Mouse (Mus musculus) midbrain, embryonic 14.5 days (tissue): ENCODE data around the gene Herc2. TPM values are rescaled to one million over a fixed set of nuclear protein-coding genes. Genes with fewer than 3 reads are reported as not detected.
A peak's percentile ranks its signal among the peaks of the same experiment; 100 is the strongest.

Source experiments
- ATAC-seq: fragments of 200-750 bp; cut with Nextera tagmentation; 2 replicates; pipeline ENCODE4 v1.8.0; 2017; ENCODE audit warnings: moderate number of reproducible peaks, moderate library complexity; ENCODE audit not compliant: low FRiP score, low TSS enrichment
- DNase-seq: peaks from one replicate; pipeline ENCODE4 v3.0.0-alpha.2; 2015
- H3K27ac ChIP-seq: fragments of 300-500 bp; sonication (generic); replicated peaks from 2 replicates; pipeline ENCODE4 v1.5.1; 2014; ENCODE audit warnings: mild to moderate bottlenecking, low read depth, low read length, moderate library complexity
- H3K27me3 ChIP-seq: fragments of 300-500 bp; sonication (generic); 2 replicates; pipeline ENCODE4 v1.6.1; 2014; ENCODE audit warnings: low read length, control low read depth, mixed read lengths; ENCODE audit not compliant: control insufficient read depth, insufficient read depth
- H3K36me3 ChIP-seq: fragments of 300-500 bp; sonication (generic); 2 replicates; pipeline ENCODE4 v1.6.1; 2014; ENCODE audit warnings: low read length, control low read depth; ENCODE audit not compliant: control insufficient read depth, insufficient read depth
- H3K4me1 ChIP-seq: fragments of 300-500 bp; sonication (generic); 2 replicates; pipeline ENCODE4 v1.6.1; 2014; ENCODE audit warnings: mild to moderate bottlenecking, antibody characterized with exemption, low read length, control low read depth; ENCODE audit not compliant: control insufficient read depth, insufficient read depth
- H3K4me2 ChIP-seq: fragments of 300-500 bp; sonication (generic); 2 replicates; pipeline ENCODE4 v1.6.1; 2014; ENCODE audit warnings: mild to moderate bottlenecking, low read length, moderate library complexity
- H3K4me3 ChIP-seq: fragments of 300-500 bp; sonication (generic); replicated peaks from 2 replicates; pipeline ENCODE4 v1.5.1; 2014; ENCODE audit warnings: low read depth, low read length
- H3K9ac ChIP-seq: fragments of 300-500 bp; sonication (generic); replicated peaks from 2 replicates; pipeline ENCODE4 v1.6.1; 2014; ENCODE audit warnings: mild to moderate bottlenecking, low read length, moderate library complexity
- H3K9me3 ChIP-seq: fragments of 300-500 bp; sonication (generic); 2 replicates; pipeline ENCODE4 v1.6.1; 2016; ENCODE audit warnings: low read length, control low read depth, mixed read lengths; ENCODE audit not compliant: control insufficient read depth
- WGBS: fragments of 180-500 bp; shearing (Covaris S2); extraction: QIAGEN DNeasy Blood & Tissue Kit; methylation state at CpG from one replicate; pipeline ENCODE4 v1.1.7; 2014; 5-methylcytosine and 5-hydroxymethylcytosine counted together
- polyA plus RNA-seq: library from polyadenylated mRNA; unstranded; fragments of >200 nt; fragmentation: Nextera tagmentation; extraction: Ambion mirVana; gene quantifications from 2 replicates; pipeline ENCODE4 v1.2.1, GENCODE M21; 2014

The Herc2 gene
- polyA plus RNA-seq, 1 experiment from 2014 or later = 52.3 TPM

GRCm38 (mm10) chr7:56018446-56018971 lies 31.5 kb upstream of the Herc2 start:
- no peak for DNase-seq
- Histone ChIP-seq H3K9ac (peak overlapping the region; percentile 88), H3K27me3 (no peaks in the 10 kb centered on the region), H3K27ac (peak overlapping the region; percentile 88), H3K4me2 (peak overlapping the region; percentile 69), H3K4me3 (peak overlapping the region; percentile 62), H3K4me1 (peaks cover 10% of the 10 kb centered on the region), H3K9me3 (peaks cover 2% of the 10 kb centered on the region; the same call in 1 of the 2 replicates), H3K36me3 (0 out of 2 replicates have a peak, but pooled peaks cover 3% of the 10 kb centered on the region)
- peak; percentile 10; the same call in 1 of the 2 replicates for ATAC-seq
- WGBS = 52% methylated on average over 7 of the region's 7 CpGs

GRCm38 (mm10) chr7:56018972-56019929 lies 30.7 kb upstream of the Herc2 start:
- Histone ChIP-seq H3K27ac (peak overlapping the region; percentile 88), H3K4me1 (peaks cover 10% of the 10 kb centered on the region), H3K36me3 (0 out of 2 replicates have a peak, but pooled peaks cover 3% of the 10 kb centered on the region), H3K27me3 (no peaks in the 10 kb centered on the region), H3K9ac (peak overlapping the region; percentile 88), H3K4me3 (peak overlapping the region; percentile 62), H3K4me2 (peak overlapping the region; percentile 69), H3K9me3 (peaks cover 2% of the 10 kb centered on the region; the same call in 1 of the 2 replicates)
- WGBS = under 1% methylated on average over 69 of the region's 71 CpGs
- DNase-seq (peak; percentile 92), ATAC-seq (peak; percentile 93)

GRCm38 (mm10) chr7:56019930-56020253 lies 30.1 kb upstream of the Herc2 start, which contains the start of gene Nipa1:
Gene Nipa1, minus strand, starts transcription at chr7:56019954.
- ATAC-seq (no peak; the same call in 1 of the 2 replicates), DNase-seq (no peak)
- Histone ChIP-seq H3K4me2 (peak within 1 kb of the TSS; percentile 69), H3K4me3 (peak within 1 kb of the TSS; percentile 62), H3K9ac (peak within 1 kb of the TSS; percentile 88), H3K4me1 (peaks cover 10% of the 10 kb centered on the region), H3K27me3 (no peaks in the 10 kb centered on the region), H3K27ac (peak within 1 kb of the TSS; percentile 88), H3K9me3 (peaks cover under 1% of the 10 kb centered on the region; the same call in 1 of the 2 replicates), H3K36me3 (0 out of 2 replicates have a peak, but pooled peaks cover 1% of the 10 kb centered on the region)
- 46% methylated on average over 3 of the region's 3 CpGs for WGBS

GRCm38 (mm10) chr7:56023586-56023985 lies 26.4 kb upstream of the Herc2 start:
- peaks cover 2% of the 10 kb centered on the region; the same call in 1 of the 2 replicates for H3K4me1 ChIP-seq
- H3K4me2 ChIP-seq = no peak overlapping the region
- ATAC-seq (no peak), DNase-seq (no peak)
- H3K9ac ChIP-seq = no peak overlapping the region
- 92% methylated on average over 3 of the region's 3 CpGs for WGBS
- no peaks in the 10 kb centered on the region for H3K36me3 ChIP-seq
- H3K27me3 ChIP-seq = no peaks in the 10 kb centered on the region
- no peak overlapping the region for H3K4me3 ChIP-seq
- H3K27ac ChIP-seq = no peak overlapping the region
- H3K9me3 ChIP-seq = no peaks in the 10 kb centered on the region

GRCm38 (mm10) chr7:56042353-56042752 lies 7.6 kb upstream of the Herc2 start:
- no peak overlapping the region for H3K9ac ChIP-seq
- no peak overlapping the region for H3K4me3 ChIP-seq
- ATAC-seq (no peak), DNase-seq (peak; percentile 83)
- no peak overlapping the region for H3K4me2 ChIP-seq
- no peak overlapping the region for H3K27ac ChIP-seq
- no peaks in the 10 kb centered on the region for H3K36me3 ChIP-seq
- H3K4me1 ChIP-seq = no peaks in the 10 kb centered on the region
- no peaks in the 10 kb centered on the region for H3K9me3 ChIP-seq
- H3K27me3 ChIP-seq = no peaks in the 10 kb centered on the region
- WGBS = 18% methylated on average over 5 of the region's 5 CpGs

GRCm38 (mm10) chr7:56043577-56044266 lies 6.3 kb upstream of the Herc2 start:
- no peaks in the 10 kb centered on the region for H3K9me3 ChIP-seq
- 63% methylated on average over 4 of the region's 4 CpGs for WGBS
- H3K36me3 ChIP-seq = no peaks in the 10 kb centered on the region
- no peak for ATAC-seq
- H3K4me2 ChIP-seq = no peak overlapping the region
- H3K9ac ChIP-seq = no peak overlapping the region
- H3K4me1 ChIP-seq = no peaks in the 10 kb centered on the region
- DNase-seq = no peak
- no peak overlapping the region for H3K4me3 ChIP-seq
- no peak overlapping the region for H3K27ac ChIP-seq
- no peaks in the 10 kb centered on the region for H3K27me3 ChIP-seq

- no peak overlapping the region for H3K9ac ChIP-seq
- no peak overlapping the region for H3K4me2 ChIP-seq
- no peaks in the 10 kb centered on the region for H3K9me3 ChIP-seq
- no peak overlapping the region for H3K4me3 ChIP-seq
- no peak overlapping the region for H3K27ac ChIP-seq
- no peak for ATAC-seq
- no peaks in the 10 kb centered on the region for H3K27me3 ChIP-seq
- H3K4me1 ChIP-seq = peaks cover 3% of the 10 kb centered on the region
- no peak for DNase-seq
- H3K36me3 ChIP-seq = no peaks in the 10 kb centered on the region
- WGBS = 79% methylated on average over 3 of the region's 3 CpGs
Observed at GRCm38 (mm10) chr7:56044267-56044629, 5.7 kb upstream of the Herc2 start.

- H3K4me3 ChIP-seq = no peak overlapping the region
- no peaks in the 10 kb centered on the region for H3K36me3 ChIP-seq
- ATAC-seq (no peak), DNase-seq (no peak)
- H3K4me1 ChIP-seq = peaks cover 11% of the 10 kb centered on the region
- H3K9ac ChIP-seq = no peak overlapping the region
- H3K27ac ChIP-seq = no peak overlapping the region
- H3K9me3 ChIP-seq = no peaks in the 10 kb centered on the region
- H3K27me3 ChIP-seq = no peaks in the 10 kb centered on the region
- no peak overlapping the region for H3K4me2 ChIP-seq
- 89% methylated on average over 1 of the region's 1 CpGs for WGBS
Observed at GRCm38 (mm10) chr7:56047178-56047577, 2.8 kb upstream of the Herc2 start.
